Mouse (Mus musculus) kidney, adult 2 months (tissue): ENCODE results near the gene Vasn.

Source experiments
- CTCF ChIP-seq: fragments of 200-500 bp; conservative IDR thresholded peaks from 2 replicates; pipeline ENCODE4 v1.5.1; 2011; ENCODE audit warnings: low read depth, mild to moderate bottlenecking, control low read depth, low read length, moderate library complexity, mixed read lengths; ENCODE audit not compliant: insufficient read depth, insufficient read length
- POLR2A ChIP-seq: fragments of 200-500 bp; IDR thresholded peaks from one replicate; pipeline ENCODE4 v1.6.1; 2011; ENCODE audit warnings: low read depth, low read length, control low read depth

DNA sequence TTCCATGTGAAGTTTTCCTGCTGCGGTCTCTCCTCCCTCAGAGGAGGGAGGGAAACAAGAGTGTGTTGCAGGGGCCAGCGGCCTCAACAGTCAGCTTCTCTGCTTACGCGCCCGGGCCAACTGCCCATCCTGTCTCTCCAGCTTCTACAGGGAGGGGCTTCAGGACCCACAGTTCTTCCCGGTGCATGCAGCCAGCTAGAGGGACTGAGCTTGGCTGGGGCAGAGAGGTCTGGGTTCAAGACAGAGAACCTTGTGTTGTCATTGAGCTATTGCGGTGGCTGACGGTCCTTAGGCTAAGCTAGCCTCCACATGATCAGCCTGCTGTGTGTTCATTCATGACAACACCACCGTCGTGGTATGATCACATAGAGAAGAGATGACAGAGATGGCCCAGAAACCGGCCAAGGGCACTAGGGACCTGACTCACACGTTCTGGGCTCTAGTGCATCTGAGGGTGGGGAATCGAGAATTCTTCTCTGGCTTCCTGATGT lies 8.0 kb downstream of the Vasn start:
- TF ChIP-seq CTCF (no peak), POLR2A (no peak)
